Mouse (Mus musculus) gastrocnemius, postnatal 4 days (tissue): ENCODE data around the gene Ikzf2. TPM values are rescaled to one million over a fixed set of nuclear protein-coding genes. Genes with fewer than 3 reads are reported as not detected.

Source experiments
- DNase-seq, 2 experiments: peaks; one replicate each; pipeline ENCODE4 v3.0.0; 2021 to 2022; ENCODE audit warnings: low spot score in 2 of 2, mixed read lengths in 2 of 2
- total RNA-seq, 2 experiments: library from RNA; stranded (reverse); gene quantifications; 2 replicates each; pipeline ENCODE4 v1.2.3; 2021

The Ikzf2 gene
- total RNA-seq, 2 experiments from 2014 or later = 5.4 to 8.1 TPM

DNA sequence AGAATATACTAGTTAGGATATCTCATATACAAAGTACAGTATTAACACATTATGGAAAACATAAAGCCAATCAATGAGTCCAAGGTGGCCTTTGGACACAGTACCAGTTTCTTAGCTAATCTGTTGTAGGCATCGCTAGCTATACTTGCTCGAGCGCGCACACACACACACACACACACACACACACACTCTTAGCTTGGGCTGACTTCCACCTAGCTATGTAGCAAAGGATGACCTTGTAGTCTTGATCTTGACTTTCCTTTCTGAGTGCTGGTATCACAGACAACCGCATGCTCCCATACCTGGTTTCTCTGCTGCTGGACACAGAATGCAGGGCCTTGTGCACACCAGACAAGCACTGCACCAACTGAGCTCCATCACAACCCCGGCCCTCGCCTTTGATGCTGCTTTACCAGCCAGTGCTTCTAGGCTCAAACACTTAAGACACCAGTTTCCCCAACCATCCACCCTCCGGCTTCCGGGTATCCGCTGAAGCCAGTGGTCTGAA, 17.1 kb downstream of the Ikzf2 start:
- no peak for DNase-seq

DNA sequence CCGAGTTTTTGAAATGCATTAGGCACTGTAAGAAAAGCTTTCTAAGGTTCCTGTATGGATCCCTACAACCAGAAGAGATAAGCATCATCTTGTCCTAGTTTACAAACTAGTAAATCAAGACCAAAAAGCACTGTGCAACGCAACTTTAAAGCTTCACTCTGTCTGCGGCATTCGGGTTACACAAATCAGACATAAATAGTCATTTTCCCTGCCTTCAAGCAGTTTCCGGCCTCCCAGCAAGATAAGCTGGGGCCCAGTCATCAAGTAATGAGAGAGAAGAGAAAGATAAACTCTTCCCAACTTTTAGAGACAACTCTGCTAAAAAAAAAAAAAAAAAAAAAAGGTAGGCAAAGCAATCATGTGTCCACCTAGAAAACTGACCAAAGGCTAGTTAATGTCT, 19.6 kb downstream of the Ikzf2 start:
- no peak for DNase-seq

DNA sequence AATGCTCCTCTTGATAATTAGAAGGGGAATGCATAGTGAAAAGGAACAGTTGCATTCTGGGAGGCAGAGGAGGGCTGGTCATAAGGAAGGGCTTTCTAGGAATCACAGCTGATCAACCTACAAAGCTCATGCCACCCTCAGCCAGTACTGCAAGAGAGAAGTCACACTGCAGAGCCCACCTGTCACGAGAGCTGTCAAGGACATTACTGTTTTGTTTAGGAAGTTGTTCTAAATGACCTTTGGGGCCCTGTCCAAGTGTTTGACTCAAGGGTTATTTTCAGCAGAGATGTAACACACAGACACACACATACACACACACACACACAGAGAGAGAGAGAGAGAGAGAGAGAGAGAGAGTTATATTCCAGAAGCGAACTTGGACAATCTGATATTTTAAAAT, 27.3 kb downstream of the Ikzf2 start:
- no peak for DNase-seq

DNA sequence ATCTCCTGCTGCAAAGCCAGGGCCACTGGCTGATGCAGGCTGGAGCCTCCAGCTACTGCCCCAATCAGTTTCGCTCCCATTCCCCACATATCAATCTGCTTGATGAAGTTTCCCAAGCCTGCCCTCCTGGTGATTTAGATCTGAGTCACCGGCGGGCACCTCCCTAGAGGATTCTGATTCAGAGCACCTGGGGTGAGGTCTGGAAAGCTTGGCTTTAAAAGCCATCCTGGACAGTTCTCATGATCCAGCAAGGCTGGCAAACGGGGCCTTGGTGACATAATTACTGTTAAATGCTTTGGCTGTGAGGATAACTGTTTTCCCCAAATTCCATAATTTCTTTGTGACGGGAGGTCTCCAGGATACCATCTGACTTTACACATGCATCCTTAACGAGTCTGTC, 29.0 kb downstream of the Ikzf2 start:
- no peak for DNase-seq

DNA sequence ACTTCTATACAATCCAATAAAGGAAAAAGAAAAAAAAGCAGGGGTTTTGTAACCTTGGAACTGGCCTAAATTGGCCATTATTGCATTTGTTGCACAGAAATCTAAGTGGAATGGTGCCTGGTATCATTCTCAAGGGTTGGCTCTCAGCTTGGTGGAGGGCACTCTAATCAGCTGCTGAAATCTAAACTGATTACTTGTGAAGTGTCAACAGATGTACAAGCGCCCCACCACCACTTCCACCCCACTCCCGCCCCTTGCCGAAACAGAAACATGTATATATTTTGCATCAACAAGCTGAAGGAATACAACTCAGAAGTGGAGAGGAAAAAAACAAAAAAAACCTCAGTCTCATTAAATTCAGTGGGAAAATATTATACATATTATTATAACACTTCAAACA, 29.6 kb downstream of the Ikzf2 start:
- no peak for DNase-seq

DNA sequence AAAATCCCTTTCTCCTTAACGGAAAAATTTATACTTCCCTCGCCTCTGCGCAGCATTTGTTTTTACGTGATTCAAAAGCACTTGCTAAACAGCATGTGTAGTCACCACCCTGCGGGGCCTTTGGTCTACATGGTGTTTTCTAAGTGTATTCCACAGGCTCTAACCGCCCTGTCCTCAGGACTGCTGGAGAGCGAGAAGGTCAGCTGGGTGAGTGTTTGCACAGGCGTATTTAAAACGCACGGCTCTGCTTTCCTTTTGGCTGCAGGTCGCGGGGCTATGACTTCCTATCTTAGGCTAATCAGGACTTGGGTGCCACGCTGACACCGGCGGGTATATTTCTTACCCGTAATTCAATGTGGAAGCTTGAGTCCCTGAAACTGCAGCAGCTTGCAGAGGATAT, 30.1 kb downstream of the Ikzf2 start:
- no peak for DNase-seq

DNA sequence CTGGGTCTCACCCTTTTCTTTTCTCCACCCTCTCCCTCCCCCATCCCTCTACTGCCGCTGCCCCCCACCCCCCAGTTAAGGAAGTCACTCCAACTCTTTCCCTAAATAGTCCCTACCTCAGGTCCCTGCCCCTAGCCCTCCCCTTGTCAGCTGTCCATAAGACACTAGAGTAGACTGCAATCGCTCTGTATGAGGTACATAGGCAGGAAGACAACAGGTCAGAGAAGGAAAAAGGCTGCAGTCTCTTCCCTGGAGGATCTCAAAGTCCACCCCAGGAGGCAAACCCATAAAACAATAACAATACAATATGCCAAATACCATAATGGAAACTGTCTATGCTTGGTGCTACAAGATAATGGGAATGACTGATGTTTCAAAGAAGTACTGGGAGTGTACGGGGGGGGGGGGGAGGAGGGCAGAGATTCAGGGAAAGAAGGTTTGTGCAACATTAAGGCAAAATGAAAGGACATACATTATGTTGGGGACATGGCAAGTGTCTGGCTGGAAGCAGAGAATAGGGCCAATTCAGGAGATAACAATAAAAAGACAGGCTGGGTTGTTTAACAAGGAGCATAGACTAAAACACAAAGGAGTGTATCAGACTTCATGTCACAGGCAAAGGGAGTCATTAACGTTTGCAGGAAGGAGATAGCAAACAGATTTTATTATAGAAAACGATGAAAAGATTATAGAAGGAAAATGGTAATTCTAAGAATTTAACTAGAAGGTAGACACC, 30.8 kb downstream of the Ikzf2 start:
- no peak for DNase-seq

DNA sequence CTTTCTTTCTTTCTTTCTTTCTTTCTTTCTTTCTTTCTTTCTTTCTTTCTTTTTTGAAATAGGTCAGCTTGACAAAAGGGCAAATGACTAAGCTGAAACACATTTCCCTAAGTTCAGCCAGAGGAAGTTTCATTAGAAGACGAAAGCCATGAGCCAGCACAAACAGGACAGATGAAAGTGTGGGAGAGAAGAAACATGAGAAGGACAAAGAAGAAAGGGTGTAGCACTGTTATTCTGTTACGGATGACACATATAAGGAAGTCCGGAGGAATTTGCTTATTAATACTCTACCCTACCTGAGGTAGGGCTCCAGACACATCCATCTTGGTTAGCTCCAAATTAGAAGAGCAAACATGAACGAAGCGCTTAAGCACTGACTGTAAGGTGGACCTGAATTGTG, 31.7 kb downstream of the Ikzf2 start:
- DNase-seq = no peak

DNA sequence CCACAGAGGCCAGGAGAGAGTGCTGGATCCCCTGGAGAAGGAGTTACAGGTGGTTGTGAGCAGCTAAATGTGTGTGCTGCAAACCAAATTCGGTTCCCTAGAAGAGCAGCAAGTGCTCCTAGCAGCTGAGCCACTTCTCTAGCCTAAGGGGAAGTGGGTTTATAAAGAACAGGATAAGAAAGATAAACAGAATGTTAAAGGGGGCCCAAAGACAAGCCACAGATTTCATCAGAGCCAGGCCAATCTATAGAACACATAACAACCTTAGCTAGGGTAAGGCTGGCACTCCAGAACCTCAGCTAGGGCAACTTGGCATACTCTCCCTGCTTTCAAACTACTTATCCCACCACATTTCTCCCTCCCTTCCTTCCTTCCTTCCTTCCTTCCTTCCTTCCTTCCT, 32.1 kb downstream of the Ikzf2 start:
- no peak for DNase-seq

DNA sequence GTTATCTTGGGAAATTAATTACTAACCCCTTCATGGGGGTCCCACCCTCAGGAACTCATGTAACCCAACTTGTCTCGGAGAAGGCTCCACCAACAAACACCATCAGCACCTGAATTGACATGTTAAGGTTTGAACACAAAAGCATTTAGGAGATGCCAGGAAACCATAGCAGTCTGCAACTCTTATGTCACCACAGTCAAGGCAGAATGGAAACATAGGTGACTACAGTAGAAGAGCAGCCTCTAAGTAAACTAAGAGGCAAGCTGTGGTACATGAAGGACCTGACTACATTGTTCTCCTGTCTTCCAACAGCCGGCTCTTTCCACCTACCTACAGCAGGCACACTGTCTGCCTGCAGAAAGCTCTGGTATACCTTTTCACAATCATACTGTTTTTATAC, 33.6 kb downstream of the Ikzf2 start:
- no peak for DNase-seq

DNA sequence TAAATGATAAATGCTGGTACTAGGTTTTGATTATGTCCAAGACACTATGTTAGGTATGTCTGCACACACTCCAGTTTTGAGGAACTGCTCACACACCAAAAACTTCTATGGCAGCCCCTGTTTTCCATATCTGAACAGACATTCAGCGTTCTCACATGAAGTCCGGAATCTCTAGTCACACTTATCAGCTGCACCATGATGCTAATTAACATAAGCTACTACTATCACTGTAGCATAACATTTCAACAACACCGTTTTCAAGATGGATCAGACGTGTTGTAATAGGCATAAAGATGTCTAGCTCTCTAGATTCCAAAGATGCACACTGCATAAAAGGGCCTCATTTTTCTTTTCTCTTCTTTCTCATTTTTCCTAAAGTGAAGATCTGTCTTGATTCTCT, 43.9 kb downstream of the Ikzf2 start:
- no peak for DNase-seq

DNA sequence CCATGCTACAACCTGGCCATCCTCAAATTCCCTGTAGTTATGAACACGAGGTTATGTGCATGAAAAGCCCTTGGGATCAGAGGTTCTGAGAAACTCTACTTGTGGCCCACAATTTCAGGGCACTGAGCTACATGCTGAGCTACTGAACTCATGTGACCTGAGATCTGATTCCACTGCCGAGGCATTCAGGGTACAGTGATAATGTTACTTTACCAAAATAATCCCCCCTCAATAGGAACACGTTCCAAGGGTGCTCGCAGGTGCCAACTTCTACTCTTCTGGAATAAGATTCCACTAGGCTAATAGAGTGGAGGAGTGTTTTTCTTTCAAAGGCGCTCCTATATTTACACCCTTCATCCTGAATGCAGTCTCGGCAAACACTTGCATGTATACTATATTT, 45.1 kb downstream of the Ikzf2 start:
- DNase-seq = no peak

DNA sequence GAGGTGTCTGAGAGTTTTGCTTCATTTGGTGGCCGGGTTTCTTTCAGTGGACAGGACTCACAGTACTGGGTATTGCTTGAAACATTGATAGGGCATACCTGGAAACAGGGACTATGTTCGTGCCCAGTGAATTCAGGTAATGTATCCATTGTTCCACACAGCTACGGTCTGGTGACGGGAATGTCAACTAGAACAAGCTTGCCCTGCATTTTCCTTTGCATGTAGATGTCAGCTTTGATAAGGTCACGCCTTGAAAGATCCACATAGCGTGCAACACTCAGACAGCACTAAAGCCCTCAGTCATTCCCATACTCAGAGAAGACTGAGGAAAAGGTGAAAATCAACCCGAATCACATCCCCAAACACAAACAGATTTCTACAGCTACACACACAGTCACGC, 48.7 kb downstream of the Ikzf2 start:
- no peak for DNase-seq

DNA sequence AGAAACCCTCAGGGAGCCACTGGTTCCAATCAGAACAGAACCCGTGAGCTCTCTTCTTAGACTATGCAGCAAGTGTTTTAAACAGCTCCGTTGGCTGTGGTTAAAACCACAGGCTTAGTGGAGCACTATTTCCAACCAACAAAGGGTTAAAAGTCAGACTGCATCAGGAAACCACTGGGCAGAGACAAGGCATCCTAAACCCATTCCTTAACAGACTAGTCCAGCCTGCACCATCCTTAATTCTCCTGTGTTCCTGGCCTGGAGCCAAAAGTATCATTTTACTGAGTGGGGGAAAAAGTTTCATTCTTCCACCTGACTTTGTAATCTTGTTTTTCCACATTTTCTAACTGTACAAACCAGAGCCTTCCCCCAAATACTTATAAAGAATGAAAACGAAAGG, 49.1 kb downstream of the Ikzf2 start:
- DNase-seq = no peak

DNA sequence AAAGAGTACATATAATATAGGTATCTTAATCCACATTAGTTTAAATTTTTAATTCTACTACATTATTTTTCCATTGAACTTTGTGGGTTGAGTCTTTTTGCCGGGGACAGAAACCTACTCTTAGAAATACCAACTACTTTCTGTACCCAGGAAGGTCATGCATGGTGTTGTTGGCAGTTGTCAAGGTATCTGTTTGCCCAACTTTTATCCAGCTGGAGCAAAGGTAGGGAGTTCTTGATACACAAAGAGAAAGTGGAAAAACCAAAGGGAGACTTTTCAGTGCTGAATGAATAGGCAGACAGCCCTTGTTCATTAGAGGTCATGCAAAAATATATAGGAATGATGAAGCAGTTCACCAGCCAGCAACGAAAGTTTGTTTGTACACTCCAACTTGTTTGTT, 52.8 kb downstream of the Ikzf2 start:
- no peak for DNase-seq

DNA sequence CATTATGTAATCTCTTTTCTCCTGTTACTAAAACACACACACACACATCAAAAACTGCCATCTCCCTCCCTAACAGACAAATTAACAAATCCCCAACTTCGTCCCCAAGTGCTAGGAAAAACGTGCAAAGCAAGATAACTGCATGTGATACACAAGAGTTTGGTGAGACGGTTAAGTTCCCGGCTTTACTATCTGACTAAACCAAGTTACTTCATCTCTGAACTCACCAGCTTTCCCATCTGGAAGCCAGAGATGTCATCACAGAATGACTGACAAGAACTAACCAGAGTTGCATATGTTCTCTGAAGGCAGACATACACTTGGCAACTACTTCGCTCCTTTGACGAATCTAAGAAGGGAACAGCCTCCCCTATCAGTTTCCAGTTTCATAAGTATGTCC, 56.5 kb downstream of the Ikzf2 start:
- no peak for DNase-seq

DNA sequence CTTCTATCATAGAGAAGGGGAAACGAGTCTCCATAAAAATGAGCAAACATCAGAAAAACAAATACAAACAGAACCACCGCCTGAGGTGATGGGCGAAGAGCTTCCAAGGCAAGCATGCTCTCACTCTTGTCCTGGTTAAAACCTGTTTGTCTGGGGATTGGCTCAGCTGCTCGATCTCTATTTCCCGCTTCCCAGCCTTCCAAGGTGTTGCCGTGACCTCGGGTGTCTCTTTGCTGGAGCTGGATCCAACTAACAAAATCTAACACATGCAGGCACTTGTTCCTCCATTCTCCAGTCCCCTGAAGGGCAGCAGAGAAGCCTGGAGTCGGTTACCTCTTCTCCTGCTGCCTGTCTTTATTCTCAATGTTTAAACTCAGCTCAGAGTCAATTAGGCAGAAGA, 57.5 kb downstream of the Ikzf2 start:
- DNase-seq = no peak

DNA sequence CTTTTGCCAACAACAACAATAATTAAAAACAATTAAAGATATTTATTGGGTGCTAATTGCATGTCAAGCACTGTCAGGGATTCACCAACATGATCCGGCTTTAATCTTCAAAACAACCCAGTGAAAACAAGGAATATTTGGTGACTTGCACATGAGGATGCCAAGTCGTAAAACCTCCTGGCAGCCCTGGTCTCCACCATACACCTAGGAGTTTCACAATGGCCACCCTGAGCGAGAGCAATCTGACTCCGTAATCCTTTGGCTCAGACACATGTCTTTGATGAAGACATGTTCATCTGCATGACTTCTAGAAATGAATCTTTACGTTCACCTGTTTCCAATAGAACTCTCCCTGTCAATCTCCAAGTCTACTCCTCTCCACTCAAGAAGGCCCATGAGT, 75.0 kb downstream of the Ikzf2 start:
- DNase-seq = no peak

DNA sequence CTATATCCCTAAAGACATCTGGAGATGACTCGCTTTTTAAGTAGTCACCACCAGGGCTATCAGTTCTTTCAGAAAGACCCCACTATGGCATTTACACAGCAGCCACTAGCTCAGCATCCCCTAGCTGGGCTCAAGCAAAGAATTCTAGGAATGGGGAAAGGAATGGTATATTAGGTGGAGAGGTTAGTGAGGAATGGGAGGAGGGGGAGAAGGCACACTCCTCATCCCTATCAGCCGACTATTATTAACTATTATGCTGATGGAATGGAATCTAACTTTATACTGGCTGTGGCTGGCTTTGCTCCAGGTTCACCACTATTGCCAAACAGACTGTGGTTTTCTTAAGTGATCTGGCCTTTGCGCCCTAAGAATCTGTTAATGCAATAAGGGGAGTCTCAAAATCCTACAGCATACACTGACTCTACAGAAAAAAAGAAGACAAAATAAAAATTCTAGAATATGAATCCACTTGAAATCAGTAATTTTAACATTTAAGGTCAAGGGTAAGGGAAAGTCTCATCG, 75.8 kb downstream of the Ikzf2 start:
- no peak for DNase-seq

DNA sequence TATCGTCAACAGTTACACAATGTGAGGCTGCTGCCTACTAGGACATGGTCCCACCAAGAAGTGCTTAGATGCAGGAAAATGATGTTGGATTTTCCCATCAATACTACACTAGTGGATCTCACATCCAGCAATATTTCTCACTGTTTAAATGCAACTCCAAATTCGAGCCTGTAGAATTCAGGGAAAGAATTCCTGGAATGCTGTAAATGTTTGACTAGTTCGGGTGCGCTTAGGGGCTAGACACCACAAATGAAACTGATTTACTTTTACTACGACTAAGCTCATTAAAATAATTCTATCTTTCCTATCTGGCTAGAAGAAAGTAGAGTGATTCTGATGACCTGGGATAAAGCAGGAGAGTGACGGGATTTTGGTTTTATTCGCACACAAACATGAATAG, 76.3 kb downstream of the Ikzf2 start:
- DNase-seq = no peak

DNA sequence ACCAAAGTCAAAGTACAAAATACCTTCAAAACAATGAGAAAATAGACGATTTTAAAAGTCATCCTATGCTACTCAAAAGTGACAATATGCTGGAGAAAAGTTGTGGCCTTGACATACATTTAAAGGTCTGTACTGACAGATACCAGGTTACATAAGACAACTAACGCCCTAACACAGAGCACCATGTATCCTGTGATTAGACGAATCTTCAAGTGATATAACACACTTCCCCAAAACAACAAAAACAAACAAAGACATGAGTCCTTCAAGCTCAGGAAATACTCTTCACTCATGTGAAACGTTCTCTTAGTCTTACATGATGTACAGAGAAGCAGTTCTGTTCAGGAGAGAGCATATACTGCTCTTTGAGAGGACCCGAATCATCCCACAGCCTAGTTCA, 78.2 kb downstream of the Ikzf2 start:
- no peak for DNase-seq

DNA sequence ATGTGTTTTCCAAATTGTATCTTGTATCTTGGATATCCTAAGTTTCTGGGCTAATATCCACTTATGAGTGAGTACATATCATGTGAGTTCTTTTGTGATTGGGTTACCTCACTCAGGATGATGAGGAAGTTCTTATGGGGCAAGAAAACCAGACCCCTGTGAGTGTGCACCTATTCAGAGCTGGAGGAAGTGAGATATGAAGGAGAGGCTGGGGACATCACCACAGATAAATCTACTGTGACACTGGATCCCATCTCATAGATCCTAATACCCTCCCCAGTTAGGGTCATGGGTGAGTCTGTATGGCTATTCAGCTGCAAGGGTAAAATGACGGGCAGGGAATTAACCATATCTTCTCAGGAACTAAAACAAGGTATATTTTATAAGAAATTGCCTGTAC, 80.2 kb downstream of the Ikzf2 start:
- DNase-seq = no peak

DNA sequence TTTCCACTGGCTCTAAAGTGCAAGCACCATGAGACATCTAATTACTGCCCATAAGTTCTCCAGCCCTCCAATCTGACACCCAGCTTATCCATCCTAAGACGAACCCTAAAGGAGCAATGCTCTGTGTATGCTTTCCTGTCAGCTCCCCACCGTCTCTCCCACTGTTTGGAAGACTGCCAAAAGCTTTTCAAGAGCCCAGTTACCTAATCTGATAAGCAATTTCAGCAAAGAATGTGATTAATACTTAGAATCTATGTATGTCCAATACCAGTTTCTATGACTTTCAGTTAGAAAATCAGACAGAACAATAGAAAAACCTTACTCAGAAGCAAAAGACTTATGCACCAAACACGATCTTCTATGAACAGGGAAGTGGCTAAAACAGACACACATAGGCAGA, 82.8 kb downstream of the Ikzf2 start:
- no peak for DNase-seq
